Mouse (Mus musculus) adrenal gland, postnatal 14 days (tissue): ENCODE measurements around the gene Hsd17b11. TPM values are rescaled to one million over a fixed set of nuclear protein-coding genes. Genes with fewer than 3 reads are reported as not detected.
A peak's percentile ranks its signal among the peaks of the same experiment; 100 is the strongest.
"Not testable (repeated sequence)": the region's sequence is repeated elsewhere in the genome, so short reads cannot be mapped to it uniquely, and the experiment has no call there.

Experiments used
- DNase-seq: peaks from one replicate; pipeline ENCODE4 v3.0.0; 2021; ENCODE audit warnings: mixed read lengths
- microRNA-seq, 2 experiments: library from miRNA; unstranded; fragments of <30 nt; microRNA quantifications; one replicate each; pipeline ENCODE4 v1.2.0; 2021
- total RNA-seq: library from RNA; stranded (reverse); gene quantifications from 2 replicates; pipeline ENCODE4 v1.2.3, GENCODE M21; 2021

The Hsd17b11 gene
- total RNA-seq, 1 experiment from 2014 or later: 60.5 TPM

- DNase-seq: no peak
These were observed 40.8 kb downstream of the Hsd17b11 start for GRCm38 (mm10) chr5:103980705-103981560.

- DNase-seq: no peak
These were observed 43.7 kb downstream of the Hsd17b11 start for GRCm38 (mm10) chr5:103977907-103978570.

DNA sequence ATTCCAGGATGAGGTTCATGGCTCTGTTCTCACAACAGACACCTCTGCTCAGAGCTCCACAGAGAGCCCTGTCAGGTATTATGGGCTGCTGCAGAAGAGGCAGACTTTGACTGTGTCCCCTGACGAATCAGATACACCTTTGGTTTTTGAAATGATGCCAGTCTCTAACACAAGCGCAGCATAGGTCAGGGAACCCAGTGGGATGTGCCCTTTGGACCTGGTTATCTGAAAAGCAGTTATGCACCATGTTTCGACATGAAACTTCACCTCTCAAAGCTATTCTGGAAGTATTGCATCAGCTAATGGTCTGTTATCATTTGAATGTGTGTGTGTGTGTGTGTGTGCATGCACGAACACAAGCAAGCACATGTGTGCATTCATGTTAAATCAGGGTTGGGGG is 44.4 kb downstream of the Hsd17b11 start, which contains the start of gene Hsd17b13:
TSS of gene Hsd17b13 (minus strand) at position 114 of the 400 bp plus-strand sequence.
- DNase-seq: no peak

- DNase-seq: no peak
These were observed 46.0 kb downstream of the Hsd17b11 start for GRCm38 (mm10) chr5:103975736-103976135.

GRCm38 (mm10) chr5:103972801-103973200 is 48.9 kb downstream of the Hsd17b11 start:
- no peak for DNase-seq

DNA sequence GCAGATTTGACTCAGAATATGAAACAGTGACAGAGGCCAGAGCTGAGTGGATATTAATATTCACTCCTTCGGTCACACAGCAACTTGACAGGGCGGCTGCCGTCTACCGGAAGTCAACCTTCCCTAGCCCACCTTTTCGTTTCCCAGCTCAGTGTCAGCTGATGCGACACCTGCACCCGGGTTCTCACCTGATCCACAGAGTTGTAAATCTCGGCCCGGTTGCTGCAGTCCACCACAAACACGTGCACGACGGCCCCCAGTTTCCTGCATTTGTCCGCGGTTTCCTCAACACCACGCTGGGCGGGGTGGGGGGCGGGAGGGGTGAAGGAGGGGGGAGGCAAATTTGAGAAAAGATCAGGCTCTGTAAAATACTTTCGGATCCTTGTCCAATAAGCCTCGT is 49.3 kb downstream of the Hsd17b11 start:
- no peak for DNase-seq

GRCm38 (mm10) chr5:103971051-103971450 is 50.7 kb downstream of the Hsd17b11 start:
- DNase-seq: no peak

DNA sequence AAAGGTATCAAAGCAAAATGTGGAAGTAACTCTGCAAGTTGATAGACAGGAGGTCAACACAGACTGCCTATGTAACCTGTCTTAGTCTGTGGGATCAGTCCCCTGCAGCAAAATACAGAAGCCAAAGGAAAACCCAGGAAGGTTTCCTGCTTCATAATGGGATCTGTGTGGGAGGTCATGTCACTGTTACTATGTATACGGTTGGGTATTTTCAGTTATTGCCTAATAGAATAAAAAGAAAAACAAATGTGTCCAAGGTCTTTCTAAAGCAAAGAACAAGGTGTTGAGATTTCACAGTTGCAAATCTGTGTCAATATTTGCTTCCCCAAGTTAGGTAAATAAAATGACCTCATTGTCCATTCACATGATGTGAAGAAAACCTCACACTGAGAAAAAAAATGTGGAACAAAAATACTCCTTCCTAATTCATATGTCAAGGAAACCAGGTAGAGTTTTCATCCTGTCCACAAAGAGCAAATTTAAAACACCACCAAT is 58.7 kb downstream of the Hsd17b11 start:
- DNase-seq: no peak

GRCm38 (mm10) chr5:103954638-103955037 is 67.1 kb downstream of the Hsd17b11 start:
- no peak for DNase-seq

GRCm38 (mm10) chr5:103953135-103954083 is 68.3 kb downstream of the Hsd17b11 start:
- peak; percentile 40 for DNase-seq

- DNase-seq: not testable (repeated sequence)
These were observed 71.6 kb downstream of the Hsd17b11 start for GRCm38 (mm10) chr5:103950138-103950537.

- DNase-seq: no peak
These were observed 78.5 kb downstream of the Hsd17b11 start for GRCm38 (mm10) chr5:103943183-103943582.

GRCm38 (mm10) chr5:103939856-103940255 is 81.9 kb downstream of the Hsd17b11 start:
- no peak for DNase-seq

Small RNAs within 50 kb of the gene (microRNA-seq; reads per million reads assigned to microRNA genes)
- 0 reads per million in 2 experiments for gene Mir5619

Other genes starting within 250 kb of the Hsd17b11 start
- gene Klhl8, start 110.7 kb downstream of the Hsd17b11 start, total RNA-seq: 14.0 and 16.2 TPM in 2 replicates
- 3.9 and 81.6 TPM in 2 replicates for gene Hsd17b13, start 44.5 kb downstream of the Hsd17b11 start, total RNA-seq
- gene Nudt9, start 24.4 kb upstream of the Hsd17b11 start, total RNA-seq: 56.5 and 60.0 TPM in 2 replicates
- not detected in 2 replicates for gene Gm17660, start 55.7 kb upstream of the Hsd17b11 start, total RNA-seq
- gene Sparcl1, start 91.8 kb upstream of the Hsd17b11 start, total RNA-seq: 113 and 137 TPM in 2 replicates
- gene Dspp, start 148.8 kb upstream of the Hsd17b11 start, total RNA-seq: not detected in 2 replicates
- gene Dmp1, start 180.7 kb upstream of the Hsd17b11 start, total RNA-seq: not detected in 2 replicates